Mouse (Mus musculus): ENCODE measurements around the gene Abca1.
A peak's percentile ranks its signal among the peaks of the same experiment; 100 is the strongest.

Abca1 gene

DNA sequence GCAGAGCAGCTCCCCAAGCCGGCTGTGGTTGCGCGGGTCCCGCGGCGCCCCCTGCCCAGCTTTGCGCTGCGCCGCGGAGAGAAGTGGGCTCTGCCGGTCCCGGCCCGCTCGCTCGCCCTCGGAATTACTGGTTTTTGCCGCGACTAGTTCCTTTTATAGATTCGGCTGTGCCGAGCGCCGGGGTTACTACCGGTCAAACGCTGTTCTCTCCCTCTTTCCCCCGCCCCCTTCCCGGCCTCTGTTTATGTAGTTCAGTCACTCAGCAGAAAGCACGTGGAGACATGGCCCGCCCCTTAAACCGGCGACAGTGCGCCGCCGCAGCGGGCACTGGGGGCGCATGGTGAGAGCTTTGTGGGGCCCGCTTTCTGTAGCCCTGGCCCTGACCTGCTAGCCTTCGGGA lies at the start of gene Abca1:
TSS of gene Abca1 (minus strand) at position 129 of the 400 bp plus-strand sequence.
- peak; percentile 92 for DNase-seq (ENCODE audit: low spot score)

DNA sequence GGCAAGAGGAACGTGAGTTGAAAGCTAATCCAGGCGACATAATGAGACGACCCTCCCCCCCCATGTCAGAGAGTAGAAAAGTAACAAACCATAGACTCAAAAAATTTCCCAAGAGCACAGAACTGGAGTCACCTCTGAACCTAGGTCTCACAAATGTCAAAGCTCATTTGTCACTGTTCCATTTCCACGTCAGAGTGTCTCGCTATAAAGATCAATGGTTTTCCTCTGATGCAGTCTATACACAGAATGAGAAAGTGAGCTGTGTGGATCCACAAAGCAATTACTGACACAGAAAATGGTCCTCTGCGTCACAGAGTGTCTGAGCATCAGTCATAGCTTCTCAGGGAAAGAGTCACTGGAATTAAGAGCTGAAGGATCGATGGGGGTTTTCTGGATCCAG lies 44.8 kb upstream of the Abca1 start:
- DNase-seq (ENCODE audit: low spot score): peak; percentile 46

DNA sequence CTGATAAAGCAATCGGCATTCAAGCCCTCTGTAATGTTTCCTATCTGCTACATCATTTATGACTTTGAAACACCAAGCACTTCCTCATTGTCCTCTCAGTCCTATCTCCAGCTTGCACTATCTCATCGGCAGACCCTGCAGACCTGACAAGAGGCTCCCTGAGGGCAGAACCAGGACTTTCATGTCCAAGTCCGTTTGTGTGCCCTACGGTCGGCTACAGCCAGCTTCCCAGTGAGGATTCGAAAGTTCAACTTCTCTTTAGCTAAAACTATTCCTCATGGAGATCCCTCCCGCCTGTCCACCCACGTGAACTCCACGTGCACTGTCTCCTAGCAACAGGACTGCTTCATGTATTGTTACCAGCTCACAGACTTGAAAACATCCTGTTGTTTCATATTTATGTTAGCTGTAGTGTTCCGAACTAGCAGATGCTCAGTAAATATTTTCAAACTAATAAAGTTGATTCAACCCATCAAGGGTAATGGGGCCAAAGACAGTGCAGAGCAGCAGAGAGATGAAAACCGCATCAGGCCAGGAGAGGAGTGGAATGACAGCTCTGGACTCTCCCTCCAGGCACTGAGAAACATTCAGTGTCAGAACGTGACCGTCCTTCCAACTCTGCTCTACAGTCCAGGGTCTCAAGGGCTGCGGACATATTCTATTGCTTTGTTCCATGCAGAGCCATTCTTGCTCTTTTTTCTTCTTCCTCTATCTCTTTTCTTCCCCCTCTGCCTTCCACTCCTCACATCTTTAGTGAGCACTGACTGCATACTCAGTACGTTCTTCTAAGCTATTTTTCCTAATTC lies 44.1 kb upstream of the Abca1 start:
- DNase-seq (ENCODE audit: low spot score): no peak

DNA sequence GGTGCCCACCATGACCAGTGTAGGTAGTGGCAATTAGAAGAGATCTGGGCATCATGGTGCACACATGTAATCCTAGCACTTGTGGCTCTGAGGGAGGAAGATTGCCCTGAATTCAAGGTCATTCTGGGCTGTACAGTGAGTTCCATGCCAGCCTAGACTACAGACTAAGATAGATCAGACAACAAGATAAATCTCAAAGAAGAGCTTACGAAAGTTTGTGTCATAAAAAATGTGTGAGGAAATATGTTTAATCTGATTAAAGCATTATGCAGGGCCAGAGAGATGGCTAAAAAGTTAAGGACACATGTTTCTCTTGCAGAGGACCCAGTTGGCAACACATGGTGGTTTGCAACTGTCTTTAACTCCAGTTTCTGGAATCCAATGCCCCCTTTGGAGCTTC lies 40.6 kb upstream of the Abca1 start:
- no peak for DNase-seq (ENCODE audit: low spot score)

DNA sequence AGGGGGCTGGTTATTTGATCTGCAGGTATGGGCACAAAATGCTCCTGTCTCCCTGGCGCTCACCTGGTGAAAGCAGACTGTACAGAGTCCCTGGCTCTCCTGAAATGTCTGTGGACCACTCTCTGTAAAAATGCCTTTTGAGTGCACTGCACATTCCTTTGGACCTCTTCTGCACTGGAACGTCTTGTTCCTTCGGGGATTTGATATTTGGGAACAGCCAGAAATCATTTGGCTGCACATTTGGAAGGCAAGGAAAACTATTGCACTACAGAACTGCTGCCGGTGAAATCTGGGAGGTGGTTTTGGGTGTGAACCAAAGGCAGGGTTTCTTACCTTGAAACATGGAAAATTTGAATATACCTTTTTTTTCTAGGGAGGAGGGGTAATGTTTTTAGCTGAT lies 38.1 kb upstream of the Abca1 start:
- DNase-seq (ENCODE audit: low spot score): no peak

DNA sequence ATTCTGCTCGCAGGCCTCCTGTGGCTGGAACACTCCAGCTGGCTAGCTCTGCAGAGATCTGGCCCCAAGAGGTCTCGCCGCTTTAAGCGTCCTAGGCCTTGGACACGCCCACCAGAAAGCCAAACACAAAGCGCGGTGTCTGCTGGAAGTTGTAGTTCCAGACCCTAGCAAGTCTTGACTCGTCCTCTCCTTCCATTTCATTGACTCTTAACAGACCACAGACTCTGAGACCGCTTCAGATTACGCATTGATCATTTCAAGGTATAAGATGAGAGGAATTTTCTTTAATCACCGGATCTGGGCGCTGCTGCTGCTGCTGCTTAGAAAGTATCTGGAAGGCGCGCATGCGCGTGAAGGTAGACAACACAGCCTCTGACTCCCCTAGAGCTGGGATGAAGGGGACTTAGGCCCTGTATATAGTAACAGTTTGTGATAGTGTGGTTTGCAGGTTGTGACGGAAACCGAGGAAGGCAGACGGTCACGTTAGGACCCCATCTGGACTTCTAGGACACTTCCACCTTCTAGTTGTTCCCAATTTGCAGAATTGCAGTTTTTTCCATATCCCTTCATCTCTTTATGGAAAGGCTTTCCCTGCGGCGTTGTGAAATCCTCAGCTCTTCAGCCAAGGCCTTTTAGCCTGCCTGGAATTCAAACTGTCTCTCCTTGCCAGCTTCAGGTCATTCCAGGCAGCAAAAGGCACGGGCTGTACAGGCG lies 36.5 kb upstream of the Abca1 start:
- DNase-seq (ENCODE audit: low spot score): peak; percentile 96

DNA sequence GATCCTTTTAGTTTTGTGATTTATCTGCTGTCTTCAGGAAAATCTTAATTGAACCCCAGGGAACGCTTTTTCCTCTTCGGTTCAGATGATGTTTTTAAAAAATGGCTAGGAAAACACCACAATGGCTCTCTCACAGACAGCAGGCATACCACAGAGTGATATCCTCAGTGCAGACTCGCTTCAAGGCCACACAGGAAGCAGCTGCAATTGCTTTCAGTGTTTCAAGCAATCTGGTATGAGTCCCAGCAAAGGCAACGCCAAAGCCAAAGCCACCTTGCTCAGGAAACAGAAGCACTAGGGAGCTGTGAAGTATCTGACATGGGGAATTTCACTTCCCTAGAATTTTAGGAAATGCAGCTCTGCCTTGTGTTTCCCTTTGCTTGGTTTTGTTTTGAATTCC lies 27.4 kb upstream of the Abca1 start:
- peak; percentile 56 for DNase-seq (ENCODE audit: low spot score)

DNA sequence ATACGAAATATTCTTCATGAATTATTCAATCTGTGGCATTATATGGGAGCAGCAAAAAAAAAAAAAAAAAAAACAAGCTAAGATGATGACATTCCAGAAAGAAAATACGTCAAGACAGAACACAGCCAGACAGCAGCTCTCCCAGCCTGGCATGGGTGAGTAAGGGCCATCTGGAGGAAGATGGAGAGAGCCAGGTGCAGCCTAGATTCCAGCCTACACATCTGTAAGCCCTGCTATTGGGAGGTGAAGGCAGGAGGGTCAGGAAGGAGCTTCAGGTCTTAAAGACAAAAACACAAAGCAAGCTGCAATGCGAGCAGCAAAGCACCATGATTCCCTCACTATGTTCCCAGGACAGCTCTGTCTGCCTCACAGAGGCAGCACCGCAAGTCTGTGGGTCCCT lies 26.9 kb upstream of the Abca1 start:
- peak; percentile 16 for DNase-seq (ENCODE audit: low spot score)

DNA sequence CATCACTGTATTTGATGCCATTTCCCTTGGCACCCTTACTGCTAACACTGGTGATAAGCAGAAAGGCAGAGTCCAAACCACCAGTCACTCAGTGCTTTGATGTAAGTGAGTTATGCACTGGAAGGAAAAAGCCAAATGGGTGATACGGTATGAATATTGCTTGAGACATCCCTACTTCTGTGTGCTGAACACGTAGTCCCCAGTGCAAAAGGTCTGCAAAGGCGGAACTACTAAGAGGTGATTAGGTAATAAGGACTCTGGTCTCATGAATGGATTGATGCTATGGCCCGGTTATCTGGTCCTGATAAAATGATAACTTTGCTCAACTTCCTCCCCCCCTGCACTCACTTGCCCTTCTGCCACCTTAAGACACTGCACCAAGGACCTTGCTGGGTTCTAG lies 26.4 kb upstream of the Abca1 start:
- no peak for DNase-seq (ENCODE audit: low spot score)

DNA sequence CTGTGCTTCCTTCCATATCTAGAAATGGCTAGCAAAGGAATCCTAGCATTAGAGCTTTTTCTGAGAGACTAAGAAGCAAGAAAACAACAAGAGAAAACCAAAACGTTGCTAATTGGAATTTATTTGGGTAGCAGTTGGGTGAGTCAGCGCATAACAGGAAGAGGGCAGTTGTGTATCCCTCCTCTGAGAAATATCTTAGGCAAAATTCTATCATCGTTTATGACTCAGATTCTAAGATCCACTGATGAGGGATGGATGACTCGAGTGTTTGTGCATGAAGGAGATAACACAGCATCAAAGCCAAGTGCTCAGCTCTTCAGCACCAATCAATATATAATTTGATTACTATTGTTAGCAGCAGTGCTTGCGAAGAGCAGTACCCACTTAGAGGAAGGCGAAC lies 21.8 kb upstream of the Abca1 start:
- DNase-seq (ENCODE audit: low spot score): no peak

DNA sequence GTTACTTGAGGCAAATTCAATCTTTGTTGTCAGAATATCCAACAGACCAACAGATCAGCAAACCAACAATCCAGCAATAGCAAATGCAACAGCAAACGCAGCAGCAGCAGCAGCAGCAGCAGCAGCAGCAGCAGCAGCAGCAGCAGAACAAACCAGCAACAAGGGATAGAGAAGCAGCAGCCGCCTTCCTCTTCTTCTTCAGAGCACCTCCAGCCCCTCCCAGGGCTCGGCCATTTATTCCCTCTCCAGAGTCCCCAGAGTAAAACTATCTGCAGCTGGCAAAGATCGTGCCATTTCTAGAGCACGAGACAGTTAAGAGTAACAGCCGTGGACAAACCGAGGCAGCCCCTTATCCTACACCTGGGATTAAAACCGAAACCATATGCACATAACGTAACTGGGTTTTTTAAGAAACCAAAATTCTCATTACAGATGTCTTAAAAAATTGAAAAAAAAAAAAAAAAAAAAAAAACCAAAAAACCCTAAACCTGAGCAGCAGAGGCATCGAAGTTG lies 19.7 kb upstream of the Abca1 start:
- no peak for DNase-seq (ENCODE audit: low spot score)

DNA sequence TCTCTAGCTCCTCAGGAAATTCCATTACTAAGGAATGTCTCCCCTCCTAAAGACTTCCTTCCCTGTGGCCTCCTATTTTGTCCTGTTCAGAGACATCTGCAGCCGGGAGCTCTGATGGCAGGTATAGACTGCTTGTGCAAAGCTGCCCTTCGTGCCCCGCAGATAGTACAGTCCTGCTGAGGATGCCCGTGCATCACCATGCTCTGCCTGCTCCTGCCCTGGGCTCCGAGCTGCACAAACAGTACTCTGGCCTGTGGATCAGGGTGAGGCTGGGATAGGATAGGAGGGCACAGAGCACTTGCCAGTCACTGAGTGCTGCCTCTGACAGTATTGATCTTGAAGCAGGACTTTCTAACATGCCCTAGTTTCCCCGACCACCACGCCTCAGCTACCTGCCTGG lies 18.8 kb upstream of the Abca1 start:
- DNase-seq (ENCODE audit: low spot score): no peak

DNA sequence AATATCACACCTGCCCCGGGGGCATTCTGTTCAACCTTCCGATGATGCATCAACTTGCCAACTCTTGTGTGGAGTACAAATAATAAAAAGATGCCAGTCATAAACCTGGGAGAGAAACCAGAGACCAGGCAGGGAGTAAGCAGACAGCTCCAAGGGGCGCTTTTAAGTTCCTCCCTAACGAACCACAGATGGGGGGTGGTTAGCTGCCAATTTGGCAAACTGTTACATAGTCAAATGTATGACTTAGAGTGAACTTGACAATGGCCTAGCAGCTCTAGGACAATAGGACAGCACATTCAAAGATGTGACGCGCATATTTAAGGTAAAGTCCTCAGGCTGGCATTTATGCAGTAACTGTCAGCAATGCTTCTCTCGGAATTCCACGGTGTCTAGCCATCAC lies 18.0 kb upstream of the Abca1 start:
- no peak for DNase-seq (ENCODE audit: low spot score)

DNA sequence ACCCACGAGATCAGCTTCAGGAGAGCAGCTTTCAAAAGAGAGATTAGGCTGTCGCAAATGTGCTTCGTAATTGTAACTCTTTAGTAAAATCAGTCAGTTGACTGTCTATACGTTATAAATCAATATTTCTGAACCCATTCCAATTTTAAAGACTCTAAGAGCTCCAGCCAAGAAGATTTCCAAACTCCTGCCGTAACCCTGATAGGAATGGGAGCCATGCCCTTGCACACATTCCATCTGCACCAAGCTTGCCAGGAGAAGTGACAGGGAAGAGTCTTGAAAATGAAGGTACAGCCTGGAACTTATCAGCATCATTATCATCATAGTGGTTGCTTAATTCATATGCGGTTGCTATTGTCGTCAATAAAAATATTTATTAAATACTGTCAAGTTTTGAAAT lies 15.2 kb upstream of the Abca1 start:
- no peak for DNase-seq (ENCODE audit: low spot score)

DNA sequence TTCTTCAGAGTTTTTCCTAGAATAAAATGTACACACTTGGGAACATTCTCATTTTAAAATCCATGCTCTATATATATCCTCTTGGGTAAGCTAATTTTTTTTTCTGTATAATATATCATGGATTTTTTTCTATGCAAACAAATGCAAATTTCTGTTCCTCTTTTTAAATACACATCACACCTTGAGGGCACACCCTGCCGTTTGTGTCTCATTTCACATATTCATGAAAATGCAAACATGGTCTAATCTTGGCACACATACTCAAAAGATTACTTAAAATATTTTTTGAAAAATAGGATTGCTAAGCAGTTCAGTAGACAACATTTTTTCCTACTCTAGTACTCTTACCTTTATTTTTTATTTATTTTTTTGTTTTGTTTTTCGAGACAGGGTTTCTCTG lies 10.7 kb upstream of the Abca1 start:
- DNase-seq (ENCODE audit: low spot score): no peak

DNA sequence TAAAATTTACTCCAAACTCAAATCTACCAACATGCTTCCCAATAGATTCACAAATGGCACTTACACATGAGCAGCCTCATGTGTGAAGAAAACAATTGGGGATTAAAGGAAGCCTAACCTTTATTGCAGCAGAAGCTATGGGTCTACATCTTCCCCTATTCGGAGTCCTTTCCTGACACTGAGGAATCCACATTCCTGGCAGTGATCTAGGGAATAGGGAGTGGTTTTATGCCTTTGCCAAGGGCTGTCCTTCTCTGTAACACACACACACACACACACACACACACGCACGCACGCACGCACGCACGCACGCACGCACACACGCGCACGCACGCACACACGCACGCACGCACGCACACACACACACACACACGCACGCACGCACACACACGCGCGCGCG lies 5.5 kb upstream of the Abca1 start:
- no peak for DNase-seq (ENCODE audit: low spot score)

DNA sequence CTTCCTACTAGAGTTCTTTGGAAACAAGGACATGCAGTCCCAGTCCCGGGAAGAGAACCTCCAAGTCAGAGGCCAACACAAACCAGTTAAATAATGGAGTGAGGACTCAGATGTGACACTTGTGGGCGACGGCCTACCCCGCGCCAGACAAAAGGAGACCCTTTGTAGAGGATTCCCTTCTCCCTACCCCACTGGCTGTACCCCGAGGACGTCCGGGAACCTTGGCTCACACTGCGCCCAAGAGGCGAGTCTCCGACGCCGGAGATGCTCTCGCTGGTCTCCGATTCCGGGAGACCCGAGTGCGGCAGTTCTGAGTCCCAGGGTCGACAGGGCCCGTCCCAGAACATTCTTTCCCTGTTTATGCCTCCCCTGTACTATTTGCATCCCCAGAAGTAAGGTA lies 519 bp downstream of the Abca1 start:
- DNase-seq (ENCODE audit: low spot score): peak; percentile 31

DNA sequence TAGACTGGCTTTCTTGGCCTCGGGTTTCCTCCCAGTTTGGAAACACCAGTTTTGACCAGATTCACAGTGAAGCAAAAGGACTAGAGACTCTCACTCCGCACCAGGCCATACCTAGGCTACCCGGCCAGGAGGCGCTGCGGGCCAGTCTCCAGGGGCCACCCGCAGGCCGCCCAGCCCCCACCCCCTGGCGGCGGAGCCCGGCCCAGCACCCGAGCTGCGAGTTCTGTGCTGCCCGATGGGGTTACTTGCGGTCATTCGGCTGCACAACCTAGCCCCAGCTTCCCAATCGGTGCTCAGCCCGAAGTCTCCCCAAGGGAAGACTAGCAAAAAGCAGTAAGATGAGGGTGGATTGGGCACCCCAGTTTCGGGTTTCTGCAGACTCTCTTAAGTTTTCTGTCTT lies 1.1 kb downstream of the Abca1 start:
- peak; percentile 55 for DNase-seq (ENCODE audit: low spot score)

DNA sequence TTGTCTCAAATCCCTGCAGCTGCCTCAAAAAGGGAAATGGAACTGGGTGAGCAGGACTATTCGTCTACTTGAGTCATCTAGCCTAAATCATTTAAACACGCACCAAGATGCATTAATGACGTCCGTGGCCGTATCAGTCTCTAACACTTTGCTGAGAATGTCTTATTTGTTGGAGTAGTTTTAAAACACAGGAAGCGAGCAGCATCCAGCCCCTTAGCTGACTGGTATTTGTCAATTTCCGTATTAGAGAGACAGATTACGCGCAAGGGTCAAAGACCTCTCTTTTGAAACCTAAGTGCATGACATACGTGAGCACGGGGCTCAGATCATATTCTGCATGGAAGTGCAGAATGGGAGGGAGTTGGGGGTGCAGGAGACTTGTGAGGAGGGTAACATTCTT lies 4.2 kb downstream of the Abca1 start:
- DNase-seq (ENCODE audit: low spot score): no peak

DNA sequence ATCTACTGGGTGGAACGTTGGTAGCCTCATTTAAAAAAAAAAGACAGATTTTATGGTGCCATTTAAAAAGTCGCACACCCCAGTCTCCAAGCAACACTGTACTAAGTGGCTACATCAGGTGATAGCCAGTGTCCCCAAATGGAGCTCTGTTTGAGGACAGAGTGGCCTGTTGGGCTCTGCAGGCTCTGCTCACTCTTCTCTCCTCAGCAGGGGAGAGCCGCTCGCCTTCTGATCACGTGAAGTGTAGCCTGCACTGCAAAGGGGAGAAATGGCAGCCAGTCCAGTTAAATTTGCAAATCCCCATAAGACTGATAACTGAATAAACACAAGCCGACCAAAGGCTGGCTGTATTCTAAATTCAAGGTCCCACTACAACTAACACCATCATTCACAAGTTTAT lies 6.0 kb downstream of the Abca1 start:
- no peak for DNase-seq (ENCODE audit: low spot score)

DNA sequence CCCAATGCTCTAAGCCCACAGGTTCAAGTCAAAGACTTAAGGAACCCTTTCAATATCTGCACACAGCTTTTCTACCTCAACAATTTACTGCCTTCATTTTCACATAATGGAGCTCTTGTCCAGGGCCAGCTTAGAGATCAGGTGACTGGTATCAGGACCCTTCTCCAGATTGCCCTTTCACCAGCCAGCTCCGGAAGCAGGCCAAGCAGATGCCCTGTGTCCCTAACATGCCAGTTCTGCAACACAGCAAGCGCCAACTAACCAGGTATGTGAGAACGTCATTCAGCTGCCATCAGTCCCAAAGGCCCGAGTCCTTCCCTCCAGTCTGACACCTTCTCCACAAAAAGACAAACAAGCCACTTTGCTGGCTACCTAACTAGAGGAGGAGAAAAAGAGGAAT lies 6.6 kb downstream of the Abca1 start:
- no peak for DNase-seq (ENCODE audit: low spot score)

DNA sequence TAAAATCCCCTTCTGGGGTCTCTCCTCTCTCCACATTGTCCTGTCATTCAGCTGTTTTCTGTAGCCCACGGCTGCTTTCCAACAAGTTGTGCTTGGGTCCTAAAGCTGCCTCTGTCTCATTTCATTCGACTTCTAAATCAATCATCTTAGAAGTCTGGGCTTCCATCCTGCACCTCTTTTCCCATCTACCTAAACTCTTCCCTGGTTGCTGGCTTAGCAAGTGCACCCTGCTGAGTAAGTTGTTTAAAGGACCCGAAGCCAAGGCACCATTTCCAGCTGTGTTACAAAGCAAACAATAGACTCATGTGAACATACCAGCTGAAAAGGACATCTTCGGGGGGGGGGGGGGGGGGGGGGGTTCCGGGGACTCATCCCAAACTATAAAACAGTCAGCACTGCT lies 7.0 kb downstream of the Abca1 start:
- no peak for DNase-seq (ENCODE audit: low spot score)

DNA sequence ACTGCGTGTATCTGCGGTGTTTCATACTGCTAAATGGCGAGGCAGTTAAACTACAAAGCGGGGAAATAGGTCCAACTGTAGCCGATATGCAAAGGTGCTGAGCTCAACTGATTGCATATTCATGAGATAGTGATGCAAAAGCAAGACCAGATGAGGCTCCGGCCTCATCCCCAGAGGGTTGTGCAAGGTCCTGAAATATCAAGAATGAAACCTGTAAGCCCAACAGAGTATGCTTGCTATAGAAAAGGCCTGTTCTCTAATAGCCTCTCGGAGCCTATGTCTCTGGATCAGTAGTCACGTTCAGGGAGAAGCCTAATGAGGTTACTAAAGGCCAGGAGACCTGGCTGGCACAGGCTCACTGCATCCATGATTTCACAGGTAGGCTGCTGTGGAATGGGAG lies 9.2 kb downstream of the Abca1 start:
- DNase-seq (ENCODE audit: low spot score): no peak

DNA sequence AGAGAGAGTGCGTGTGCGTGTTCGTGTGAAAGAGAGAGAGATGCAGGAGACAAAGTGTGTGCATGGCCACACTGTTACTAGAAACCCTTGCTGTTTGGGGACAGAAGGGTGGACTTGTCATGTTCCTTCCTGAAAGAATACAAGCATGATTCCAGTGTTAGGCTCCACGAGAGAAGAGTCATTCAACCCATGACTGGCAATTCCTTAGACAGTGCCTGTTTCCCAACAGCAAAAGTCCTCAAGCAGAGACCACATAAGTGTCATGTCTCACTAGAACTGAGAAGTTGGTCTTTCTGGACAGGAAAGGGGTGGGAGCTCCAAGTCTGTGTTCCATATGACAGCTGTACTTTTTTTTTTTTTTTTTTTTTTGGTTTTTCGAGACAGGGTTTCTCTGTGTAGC lies 10.1 kb downstream of the Abca1 start:
- DNase-seq (ENCODE audit: low spot score): no peak
